Mouse (Mus musculus): ENCODE results near the gene Npepps.

Gene Npepps

DNA sequence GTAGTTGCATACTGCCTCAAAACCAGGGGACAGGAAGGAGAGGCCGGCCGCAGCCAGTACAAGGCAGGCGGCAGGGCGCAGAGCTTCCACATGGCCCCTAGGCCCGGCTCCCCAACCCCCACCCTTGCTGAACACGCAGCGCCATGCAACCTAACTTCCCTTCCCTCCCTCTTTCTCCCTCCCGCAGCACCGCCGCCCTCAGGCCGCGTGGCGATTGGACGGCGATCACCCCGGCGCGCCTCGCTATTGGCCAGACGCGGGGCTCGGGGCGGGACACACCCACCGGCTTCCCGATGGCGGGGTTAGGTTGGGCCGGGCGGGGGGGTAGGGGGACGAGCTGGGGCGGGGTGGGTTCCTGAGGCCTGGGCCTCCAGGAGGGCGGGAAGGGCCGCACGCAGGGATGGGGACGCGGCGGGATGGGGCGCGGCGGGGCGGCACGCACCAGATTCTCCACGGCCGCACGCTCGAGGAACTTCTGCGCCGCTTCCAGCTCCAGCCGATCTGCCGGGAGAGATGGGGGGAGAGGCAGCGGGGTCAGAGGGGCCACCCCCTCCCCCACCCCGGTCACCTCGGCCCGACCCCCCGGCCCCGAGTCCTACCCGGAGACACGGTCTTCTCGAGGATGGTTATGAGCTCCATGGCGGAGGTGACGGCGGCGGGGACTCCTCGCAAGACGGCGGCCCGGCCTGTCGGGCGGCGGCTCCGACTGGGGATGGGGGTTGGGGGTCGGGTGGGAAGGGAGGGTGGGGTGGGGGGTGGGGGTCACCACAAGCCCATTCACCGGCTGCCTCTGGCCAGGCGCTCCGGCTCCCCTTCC is 93.3 kb downstream of the Npepps start:
- peak; percentile 97 for DNase-seq (ENCODE audit: low read depth, low spot score)

DNA sequence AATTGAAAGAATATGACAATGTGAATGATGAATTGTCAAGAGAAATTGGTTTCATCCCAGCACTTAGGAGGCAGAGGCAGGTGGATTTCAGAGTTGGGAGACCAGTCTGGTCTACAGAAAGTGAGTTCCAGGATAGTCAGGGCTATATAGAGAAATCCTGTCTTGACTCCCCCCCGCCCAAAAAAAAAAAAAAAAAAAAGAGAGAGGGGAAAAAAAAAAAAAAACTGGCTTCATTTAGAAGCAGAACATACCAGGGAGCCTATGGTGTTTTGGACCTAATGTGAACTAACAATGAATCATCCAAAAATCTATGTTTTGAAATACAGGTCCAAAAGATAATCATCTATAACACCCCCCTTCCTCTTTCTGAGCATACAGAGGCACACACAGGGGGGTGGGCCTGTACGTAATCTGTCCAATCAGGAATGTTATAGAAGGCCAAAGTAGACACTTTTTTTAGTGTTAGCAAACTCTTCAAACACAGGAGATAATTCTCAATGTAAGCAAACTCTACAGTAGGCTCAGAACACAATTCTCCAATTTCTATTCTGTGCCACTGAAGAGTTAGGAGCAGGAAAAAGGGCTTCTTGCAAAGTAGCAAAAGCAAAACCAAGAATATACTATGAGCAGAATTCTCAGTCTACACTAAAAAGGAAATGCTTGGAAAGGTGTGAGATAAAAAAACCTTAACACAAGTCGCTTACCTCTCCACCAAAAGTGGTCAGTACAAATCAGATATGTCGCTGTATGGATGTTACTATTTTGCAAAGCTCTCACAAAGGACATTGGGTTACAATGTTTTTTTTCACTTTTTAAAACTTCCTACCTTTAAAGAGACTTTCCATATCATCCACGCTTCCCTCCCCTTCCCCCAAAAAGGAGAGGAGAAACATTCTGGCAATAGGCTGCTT is 94.5 kb downstream of the Npepps start:
- no peak for DNase-seq (ENCODE audit: low read depth, low spot score)

DNA sequence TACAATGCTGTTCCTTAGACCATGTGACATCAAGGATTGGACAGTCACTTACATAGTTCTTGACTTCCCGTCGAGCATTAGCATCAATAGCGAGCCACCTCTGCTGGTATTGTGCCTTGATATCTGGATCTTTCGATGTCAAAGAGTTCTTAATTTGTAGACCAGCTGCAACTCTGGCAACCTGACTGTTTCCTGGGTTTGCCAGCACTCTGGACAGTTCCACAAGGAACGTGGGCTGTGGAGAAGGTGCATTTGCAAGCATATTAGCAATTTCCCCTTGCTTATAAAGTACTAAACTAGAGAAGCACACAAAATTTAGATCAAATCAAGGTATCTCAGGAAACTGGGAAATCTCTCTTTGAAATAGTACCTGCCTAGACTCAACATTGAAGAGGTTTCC is 95.6 kb downstream of the Npepps start:
- no peak for DNase-seq (ENCODE audit: low read depth, low spot score)

DNA sequence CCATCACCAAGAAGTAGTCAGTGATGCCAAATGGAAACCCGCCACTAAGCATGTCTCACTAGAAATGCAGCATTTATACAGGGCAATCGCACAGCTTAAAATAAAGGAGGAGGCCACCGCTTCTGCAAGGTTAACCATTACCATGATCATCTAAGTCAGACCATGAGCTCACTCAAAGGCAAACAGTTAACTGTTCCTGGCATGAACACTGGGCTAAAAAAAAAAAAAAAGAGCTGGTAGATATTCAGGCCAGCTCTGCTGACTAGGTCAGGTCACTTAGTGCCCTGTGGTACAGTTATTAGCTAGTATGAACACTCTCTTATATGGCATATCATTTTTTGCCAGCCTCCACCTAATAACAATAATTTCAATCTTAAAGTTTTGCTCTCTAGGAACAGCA is 98.0 kb downstream of the Npepps start:
- DNase-seq (ENCODE audit: low read depth, low spot score) = no peak

DNA sequence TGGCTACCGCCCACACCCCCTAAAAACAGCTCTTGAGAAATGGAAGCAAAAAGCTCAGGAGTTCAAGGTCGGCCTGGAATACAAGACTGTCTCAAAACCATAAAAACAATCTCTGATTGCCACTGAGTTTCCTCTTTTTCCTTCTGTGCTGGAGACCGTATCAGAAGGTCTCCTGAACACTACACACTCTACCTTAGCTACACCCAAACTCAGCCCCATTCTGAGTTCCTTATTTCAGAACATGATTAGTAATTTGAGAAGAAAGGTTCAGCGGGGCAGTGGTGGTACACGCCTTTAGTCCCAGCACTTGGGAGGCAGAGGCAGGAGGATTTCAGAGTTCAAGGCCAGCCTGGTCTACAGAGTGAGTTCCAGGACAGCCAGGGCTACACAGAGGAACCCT is 99.4 kb downstream of the Npepps start:
- no peak for DNase-seq (ENCODE audit: low read depth, low spot score)

DNA sequence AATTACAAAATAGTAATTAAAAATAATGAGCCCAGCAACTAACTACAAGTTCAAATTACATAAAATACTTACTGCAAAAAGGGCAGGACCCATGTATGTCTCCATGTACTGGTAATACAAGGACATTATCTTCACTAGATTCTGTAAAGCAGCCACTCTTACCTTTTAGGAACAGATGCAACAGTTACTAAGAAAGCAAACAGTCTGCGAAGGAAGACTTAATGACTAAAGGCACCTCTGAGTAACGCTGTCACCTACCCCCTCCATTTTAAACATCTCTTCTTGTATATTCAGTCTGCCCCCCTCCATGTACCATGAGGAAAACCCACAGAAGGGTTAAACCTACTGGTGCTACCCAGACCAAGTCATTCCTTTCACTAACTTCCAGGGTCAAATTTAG is 102.2 kb downstream of the Npepps start:
- no peak for DNase-seq (ENCODE audit: low read depth, low spot score)

DNA sequence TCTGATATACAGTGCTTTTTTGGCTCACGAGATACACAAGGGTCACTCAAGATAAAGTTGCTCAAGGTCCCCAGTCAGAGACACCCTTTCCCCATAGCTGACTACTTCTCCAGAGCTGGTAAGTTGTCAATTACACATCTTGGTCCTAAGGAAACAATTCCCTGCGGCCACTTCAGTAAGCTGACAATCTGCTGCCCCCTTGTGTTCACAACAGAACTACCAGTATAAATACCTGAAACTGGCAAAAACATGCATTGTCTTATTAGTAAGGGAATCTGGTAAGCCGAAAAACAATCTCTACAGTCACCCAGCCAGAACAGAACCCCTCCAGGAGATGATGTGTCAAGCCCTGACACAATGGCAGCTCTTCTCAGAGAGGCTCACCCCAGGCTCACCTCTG is 103.6 kb downstream of the Npepps start:
- DNase-seq (ENCODE audit: low read depth, low spot score) = peak; percentile 77

DNA sequence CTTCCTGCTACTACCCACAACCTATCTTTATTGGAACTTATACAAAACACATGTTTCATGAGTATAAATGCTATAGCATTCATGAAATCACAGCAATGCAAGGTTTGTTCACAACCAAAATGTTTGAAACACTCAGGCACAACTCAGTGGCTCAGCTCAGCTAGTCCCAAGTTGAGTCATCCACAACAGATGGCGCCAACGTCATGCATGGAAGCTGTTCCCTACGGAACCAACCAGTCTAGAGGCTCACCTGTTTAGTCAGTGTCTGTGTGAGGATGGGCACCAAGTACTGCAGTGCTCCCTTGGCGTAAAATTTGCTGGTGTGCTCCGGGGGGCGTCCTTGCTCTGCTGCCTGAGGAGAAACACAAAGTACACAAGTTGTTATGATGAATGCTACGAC is 104.9 kb downstream of the Npepps start:
- no peak for DNase-seq (ENCODE audit: low read depth, low spot score)

DNA sequence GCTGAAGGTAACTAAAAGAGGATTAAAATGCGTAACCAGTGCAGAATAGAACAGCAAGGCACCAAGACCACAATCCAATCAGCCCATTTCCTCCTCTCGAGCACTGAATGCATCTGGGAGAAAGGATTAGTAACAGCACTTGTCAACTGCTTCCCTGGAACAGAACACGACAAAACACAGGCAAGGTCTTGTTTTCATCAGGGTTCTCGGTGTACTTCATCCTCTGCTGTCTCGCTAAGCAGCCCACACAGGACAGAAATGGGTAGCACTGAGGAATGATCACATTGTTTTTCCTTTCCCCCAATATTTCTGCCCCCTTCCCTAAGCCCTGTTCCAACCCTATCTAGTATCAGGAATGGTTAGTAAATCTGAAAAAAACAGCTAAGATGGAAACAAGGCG is 120.1 kb downstream of the Npepps start:
- DNase-seq (ENCODE audit: low read depth, low spot score) = no peak

DNA sequence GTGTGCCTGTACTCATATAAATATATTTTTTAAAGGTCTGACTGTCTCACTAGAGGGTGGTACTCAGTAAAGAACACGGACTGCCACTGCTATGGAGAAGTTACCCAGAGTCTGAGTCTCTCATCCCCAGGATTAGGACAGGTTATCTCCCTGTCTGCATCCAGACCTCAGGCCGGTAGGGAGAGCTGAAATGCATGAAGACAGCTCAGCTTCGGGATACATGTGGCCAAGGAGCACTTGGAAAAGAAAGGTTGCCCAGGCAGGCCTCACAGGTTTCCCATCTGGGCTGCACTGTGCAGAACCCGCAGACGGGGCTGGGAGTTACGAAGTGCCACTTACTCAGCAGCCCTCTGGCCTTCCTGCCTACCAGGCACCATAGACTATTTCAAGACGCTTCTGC is 123.4 kb downstream of the Npepps start:
- DNase-seq (ENCODE audit: low read depth, low spot score) = no peak

All from ES-CJ7 (cell line).